Mouse (Mus musculus) left cerebral cortex, adult 2 months (tissue): ENCODE results near the gene Hnrnpul1. TPM values are rescaled to one million over a fixed set of nuclear protein-coding genes. Genes with fewer than 3 reads are reported as not detected.

Experiments used
- DNase-seq, 2 experiments: peaks; one replicate each; pipeline ENCODE4 v3.0.0; 2021 to 2022; ENCODE audit warnings: low spot score in 2 of 2, mixed read lengths in 1 of 2; ENCODE audit errors: extremely low spot score in 1 of 2
- H3K27ac ChIP-seq: fragments of 200-600 bp; 2 replicates; pipeline ENCODE4 v1.8.1; 2022
- H3K4me3 ChIP-seq: fragments of 200-600 bp; 2 replicates; pipeline ENCODE4 v1.8.1; 2022
- CTCF ChIP-seq: fragments of 200-600 bp; IDR thresholded peaks from 2 replicates; pipeline ENCODE4 v1.8.1; 2022; ENCODE audit warnings: antibody characterized with exemption, mild to moderate bottlenecking, moderate library complexity
- intact Hi-C: fragments of 180-260 bp; cut with DNase I; formaldehyde crosslinking; loops from one replicate; pipeline ENCODE4 v1.15.1; 2025
- total RNA-seq, 2 experiments: library from RNA; stranded (reverse); gene quantifications; 2 replicates each; pipeline ENCODE4 v1.2.3; 2021

Hnrnpul1 gene
- total RNA-seq, 2 experiments from 2014 or later = 96.5 to 101 TPM

GRCm38 (mm10) chr7:25715731-25716271, 38.8 kb downstream of the Hnrnpul1 start:
- H3K27ac ChIP-seq = no peak overlapping the region
- H3K4me3 ChIP-seq = no peak overlapping the region
- no peak for TF ChIP-seq CTCF
- DNase-seq = no peak
- intact Hi-C loops = loop anchor here (5.0 kb wide), 1 partner anchor 36 kb away; the partner anchor contains the start of gene Hnrnpul1

DNA sequence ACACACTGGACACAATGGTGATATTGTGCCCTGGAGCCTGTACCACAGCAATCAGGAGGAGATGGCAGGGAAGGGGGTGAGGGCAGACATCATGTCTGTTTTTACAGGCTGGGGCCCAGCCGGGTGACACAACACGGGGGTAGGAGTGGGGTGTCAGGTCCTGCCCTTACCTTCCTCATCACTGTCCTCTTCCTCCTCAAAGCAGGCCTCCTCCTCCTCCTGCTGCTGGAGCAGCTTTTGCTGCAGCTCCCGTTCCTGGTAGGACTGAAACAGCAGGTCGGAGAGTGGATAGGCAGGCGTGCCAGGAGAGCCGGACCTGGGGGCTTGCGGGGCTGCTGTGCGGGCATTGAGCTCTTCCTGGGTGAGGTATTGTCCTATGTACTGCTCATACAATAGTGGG, 40.0 kb downstream of the Hnrnpul1 start:
- DNase-seq = no peak
- Histone ChIP-seq H3K27ac (no peak overlapping the region), H3K4me3 (no peak overlapping the region)
- intact Hi-C loops = no loop called here
- TF ChIP-seq CTCF = no peak

- H3K4me3 ChIP-seq = no peak overlapping the region
- TF ChIP-seq CTCF = no peak
- peak overlapping the region; percentile 18; the same call in 1 of the 2 replicates for H3K27ac ChIP-seq
- intact Hi-C loops = no loop called here
- no peak for DNase-seq
Observed at GRCm38 (mm10) chr7:25712801-25713200, 41.8 kb downstream of the Hnrnpul1 start.

- Histone ChIP-seq H3K27ac (peak overlapping the region; percentile 80), H3K4me3 (no peak overlapping the region)
- TF ChIP-seq CTCF = no peak
- peak; percentile 38 to 60 for DNase-seq
- intact Hi-C loops = loop anchor here (2.0 kb wide), 1 partner anchor 35 kb away; no protein-coding TSS in a partner anchor
Observed at GRCm38 (mm10) chr7:25711731-25712197, 42.8 kb downstream of the Hnrnpul1 start.

DNA sequence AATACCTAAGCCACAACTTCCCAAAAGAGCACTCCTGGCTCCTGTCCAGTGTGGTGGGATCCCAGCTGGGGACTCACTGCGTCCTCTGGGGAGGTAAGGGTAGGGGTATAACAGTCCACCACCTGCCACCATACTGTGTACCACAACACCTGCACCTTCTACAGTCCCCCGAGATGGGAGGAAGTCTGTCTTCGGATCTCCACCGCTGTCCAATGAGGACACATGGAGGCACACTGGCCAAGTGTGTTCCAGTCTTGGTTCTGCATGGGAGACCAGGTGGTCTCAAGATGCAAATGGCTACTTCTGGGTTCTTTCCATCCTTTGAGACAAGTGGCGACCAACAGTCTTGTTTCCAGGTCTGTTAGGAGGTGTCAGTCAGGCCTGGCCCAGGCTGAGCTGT, 43.4 kb downstream of the Hnrnpul1 start:
- H3K27ac ChIP-seq = peak overlapping the region; percentile 80
- H3K4me3 ChIP-seq = no peak overlapping the region
- no peak for TF ChIP-seq CTCF
- intact Hi-C loops = loop anchor here (2.0 kb wide), 1 partner anchor 34 kb away; no protein-coding TSS in a partner anchor
- DNase-seq = no peak

DNA sequence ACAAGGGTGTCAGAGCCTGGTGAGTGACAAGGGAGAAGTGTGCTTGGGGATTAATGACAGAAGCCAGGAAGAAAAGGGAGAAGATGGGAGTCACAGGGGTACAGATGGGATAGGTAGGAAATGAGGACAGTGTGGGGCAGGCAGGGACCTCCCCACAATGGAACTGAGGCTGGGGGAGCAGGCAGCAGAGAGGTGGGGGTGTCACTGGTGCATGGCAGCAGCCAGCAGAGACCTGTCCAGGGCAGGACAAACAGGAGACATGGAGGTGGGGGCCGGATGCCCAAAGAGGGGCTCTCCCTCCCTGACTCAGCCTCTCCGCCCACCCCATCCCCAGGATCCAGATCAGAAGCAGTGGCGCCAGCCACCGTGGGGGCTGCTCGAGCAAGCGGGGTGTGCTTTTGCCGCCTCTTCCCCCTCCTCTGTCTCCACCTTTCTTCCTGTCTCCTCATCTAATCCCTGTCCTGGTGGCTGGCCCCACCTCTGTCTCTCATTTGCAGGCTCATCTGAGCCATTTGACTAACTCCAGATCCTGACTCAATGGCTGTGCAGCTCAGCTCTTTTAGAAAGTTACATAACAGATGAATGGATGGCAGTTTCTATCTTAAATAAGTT, 43.9 kb downstream of the Hnrnpul1 start:
- TF ChIP-seq CTCF = no peak
- peak overlapping the region; percentile 80 for H3K27ac ChIP-seq
- DNase-seq = peak; percentile 67 to 73
- no peak overlapping the region for H3K4me3 ChIP-seq
- intact Hi-C loops = loop anchor here (2.0 kb wide), 1 partner anchor 34 kb away; no protein-coding TSS in a partner anchor

- peak in 1 of 2 experiments; percentile 54 for DNase-seq
- no peak for TF ChIP-seq CTCF
- peak overlapping the region; percentile 80 for H3K27ac ChIP-seq
- H3K4me3 ChIP-seq = no peak overlapping the region
- intact Hi-C loops = loop anchor here (2.0 kb wide), 1 partner anchor 33 kb away; no protein-coding TSS in a partner anchor
Observed at GRCm38 (mm10) chr7:25709961-25710360, 44.6 kb downstream of the Hnrnpul1 start.

GRCm38 (mm10) chr7:25707581-25708292, 46.8 kb downstream of the Hnrnpul1 start:
- no peak overlapping the region for H3K4me3 ChIP-seq
- DNase-seq = no peak
- H3K27ac ChIP-seq = peak overlapping the region; percentile 54
- intact Hi-C loops = no loop called here
- no peak for TF ChIP-seq CTCF

- peak overlapping the region; percentile 57; the same call in 1 of the 2 replicates for H3K27ac ChIP-seq
- DNase-seq = no peak
- no peak for TF ChIP-seq CTCF
- intact Hi-C loops = no loop called here
- H3K4me3 ChIP-seq = no peak overlapping the region
Observed at GRCm38 (mm10) chr7:25706578-25707170, 47.9 kb downstream of the Hnrnpul1 start.

DNA sequence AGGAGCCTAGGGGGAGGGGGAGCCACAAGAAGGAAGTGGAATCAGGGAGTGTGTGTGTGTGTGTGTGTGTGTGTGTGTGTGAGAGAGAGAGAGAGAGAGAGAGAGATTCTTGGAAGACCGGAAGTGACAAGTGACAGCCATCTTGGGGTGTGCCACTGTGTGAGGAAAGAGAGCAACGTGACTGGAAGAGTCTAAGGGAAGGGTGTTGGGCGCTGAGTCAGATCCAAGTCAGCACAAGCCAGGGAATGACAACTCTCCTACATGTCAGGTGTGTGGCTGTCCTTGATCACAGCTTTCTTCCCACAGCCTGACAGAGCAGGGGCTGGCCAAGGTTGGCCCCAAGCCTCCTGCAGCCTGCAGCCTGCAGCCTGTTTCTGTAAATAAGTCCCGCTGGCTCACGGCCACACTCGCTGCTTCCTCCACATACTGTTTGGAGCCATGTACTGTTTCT, 48.7 kb downstream of the Hnrnpul1 start:
- Histone ChIP-seq H3K27ac (peak overlapping the region; percentile 57), H3K4me3 (no peak overlapping the region)
- TF ChIP-seq CTCF = no peak
- intact Hi-C loops = no loop called here
- peak; percentile 45 to 57 for DNase-seq

DNA sequence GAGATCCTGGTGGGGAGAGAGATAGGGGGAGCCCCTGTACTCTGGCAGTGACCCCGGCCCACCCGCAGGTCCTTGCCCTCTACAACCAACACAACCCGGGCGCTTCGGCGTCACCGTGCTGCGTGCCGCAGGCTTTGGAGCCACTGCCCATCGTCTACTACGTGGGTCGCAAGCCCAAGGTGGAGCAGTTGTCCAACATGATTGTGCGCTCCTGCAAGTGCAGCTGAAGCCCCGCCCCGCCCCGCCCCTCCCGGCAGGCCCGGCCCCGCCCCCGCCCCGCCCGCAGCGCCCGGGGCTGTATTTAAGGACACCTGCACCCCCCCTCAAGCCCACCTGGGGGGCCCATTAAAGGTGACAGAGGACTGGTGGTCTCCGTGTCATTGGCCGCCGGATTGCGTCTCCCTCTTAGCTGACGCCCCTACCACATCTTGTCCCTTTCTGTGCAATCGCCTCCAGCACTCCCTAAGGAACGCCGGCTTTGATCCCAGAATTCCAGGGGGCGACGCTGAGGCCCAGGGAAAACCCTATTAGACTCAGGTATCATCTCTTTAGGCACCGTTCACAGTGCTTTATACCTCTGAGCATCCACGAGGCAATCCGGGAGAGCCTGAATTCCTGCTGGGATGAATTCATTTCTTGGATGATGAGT, 49.7 kb downstream of the Hnrnpul1 start:
- intact Hi-C loops = no loop called here
- H3K27ac ChIP-seq = no peak overlapping the region
- no peak for DNase-seq
- H3K4me3 ChIP-seq = peak overlapping the region; percentile 37
- no peak for TF ChIP-seq CTCF
